Mouse (Mus musculus): ENCODE data around the gene Fgd1.

Gene Fgd1

DNA sequence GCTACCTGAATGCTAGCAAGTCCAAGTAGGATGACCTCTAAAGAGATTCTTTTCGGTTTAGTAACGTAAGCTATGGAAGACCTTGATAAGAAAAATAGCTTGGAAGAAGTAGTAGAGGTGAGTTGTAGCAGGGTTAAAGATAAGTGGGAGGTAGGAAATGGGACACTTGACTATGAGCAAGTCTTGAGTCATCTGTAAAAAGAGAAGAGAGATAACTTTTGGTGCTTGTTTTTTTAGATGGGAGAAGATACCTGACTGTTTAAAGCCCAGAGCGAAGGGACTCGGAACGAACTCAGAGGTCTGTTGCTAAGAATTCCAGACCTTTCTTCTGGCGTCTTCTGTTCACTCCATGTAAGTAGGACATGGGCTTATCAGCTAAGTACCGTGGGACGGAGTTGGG is at the start of gene Fgd1:
TSS of gene Fgd1 (plus strand) at position 301 of the 400 bp plus-strand sequence.
- DNase-seq (ENCODE audit: low read depth) = no peak

DNA sequence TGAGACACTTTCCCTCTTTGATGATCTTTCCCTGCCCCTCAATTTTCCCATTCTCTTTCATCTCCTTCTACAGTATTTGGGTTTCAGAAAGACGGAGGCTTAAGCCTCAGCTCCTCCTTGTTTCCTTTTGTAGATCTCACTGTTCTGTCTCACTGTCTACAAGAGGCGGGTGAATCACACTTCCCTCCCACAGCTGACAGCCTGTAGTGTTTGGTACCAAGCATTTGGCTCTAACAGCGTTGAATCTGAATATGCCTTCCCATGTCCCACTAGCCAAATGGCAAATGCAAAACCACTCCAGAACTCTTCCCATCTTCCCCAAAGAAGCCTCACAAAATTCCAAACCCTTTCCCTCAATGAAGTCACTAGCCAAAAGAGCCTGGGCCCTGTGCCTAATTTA is 49.2 kb upstream of the Fgd1 start:
- DNase-seq (ENCODE audit: low read depth) = no peak

DNA sequence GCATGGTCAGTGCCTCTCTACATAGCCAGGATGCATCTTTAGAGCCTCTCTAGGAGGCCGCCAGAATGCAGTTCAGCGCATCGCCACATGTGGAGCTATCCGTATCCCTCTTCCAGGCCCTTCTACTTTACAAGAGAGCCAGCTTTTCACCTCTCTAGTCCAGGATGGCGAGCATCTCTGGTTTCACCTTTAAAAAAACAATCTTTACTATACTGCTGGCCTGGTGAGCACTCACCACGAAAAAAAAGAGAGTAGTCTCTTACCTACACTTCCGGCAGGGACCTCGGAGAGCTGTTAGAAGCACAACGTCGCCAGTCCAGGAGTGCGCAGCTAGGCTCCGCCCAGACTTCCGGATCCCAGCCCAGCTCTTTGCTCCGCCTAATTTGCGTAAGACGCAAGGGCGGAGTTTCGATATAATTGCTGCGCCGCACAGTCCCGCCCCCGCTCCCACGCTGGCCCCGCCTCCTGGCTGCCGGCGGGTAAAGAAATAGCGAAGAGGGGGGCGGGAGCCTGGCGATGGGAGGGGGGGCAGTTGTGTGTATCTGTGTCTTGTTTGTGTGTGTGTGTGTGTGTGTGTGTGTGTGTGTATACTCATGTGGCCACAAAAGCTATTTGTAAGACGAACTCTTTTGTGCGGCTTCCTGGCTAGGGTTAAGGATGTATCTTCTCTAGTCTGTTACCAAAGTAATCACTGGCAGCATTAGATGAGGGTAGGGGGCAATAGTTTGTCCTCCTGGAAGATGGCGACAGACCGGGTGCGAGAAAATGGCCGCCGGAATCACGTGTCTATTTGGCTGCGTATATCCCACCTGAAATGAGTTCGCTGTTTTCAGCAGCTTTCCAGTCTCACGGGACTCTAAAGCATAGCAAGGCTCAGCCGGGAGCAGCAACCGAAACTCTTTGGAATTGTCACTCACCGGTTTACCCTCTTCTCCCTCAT is 28.7 kb upstream of the Fgd1 start, which contains the start of gene Gnl3l:
TSS of gene Gnl3l (minus strand) at position 385 of the 940 bp plus-strand sequence.
- DNase-seq (ENCODE audit: low read depth) = peak; percentile 70

DNA sequence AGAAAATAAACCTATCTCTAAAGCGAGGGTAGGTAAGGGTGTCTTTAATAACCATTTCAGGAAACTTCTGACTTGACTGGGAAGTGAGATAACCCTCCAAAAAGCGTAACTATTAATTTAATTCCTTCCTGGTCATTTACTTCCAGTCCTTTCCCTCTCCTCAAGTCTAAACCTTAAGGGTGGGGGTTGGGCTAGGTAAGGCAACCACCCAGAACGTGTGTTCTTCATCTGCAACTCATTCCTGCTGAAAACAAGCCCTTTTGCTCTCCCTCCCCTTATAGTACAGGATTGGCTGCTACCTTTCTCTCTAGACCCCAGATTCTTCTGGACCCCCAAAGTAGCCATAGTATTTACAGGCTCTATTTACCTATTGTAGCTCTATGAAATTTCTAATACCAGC is 28.1 kb upstream of the Fgd1 start:
- no peak for DNase-seq (ENCODE audit: low read depth)

DNA sequence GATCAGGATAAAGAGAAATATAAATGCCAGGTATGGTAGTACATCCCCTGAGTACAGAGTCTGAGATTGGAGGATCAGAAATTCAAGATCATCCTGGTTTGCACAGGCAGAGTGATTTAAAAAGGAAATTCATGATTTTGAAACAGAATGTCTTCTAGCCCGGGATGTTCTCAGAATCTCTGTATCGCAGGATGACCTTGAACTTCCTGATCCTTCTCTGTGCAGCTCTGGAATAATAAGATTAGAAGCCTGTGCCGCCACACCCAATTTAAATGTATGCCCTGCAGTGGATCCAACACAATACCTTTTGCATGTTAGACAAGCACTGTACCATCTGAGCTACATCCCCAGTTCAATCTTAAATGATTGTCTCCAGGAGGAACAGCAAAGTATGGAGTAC is 27.2 kb upstream of the Fgd1 start:
- no peak for DNase-seq (ENCODE audit: low read depth)

DNA sequence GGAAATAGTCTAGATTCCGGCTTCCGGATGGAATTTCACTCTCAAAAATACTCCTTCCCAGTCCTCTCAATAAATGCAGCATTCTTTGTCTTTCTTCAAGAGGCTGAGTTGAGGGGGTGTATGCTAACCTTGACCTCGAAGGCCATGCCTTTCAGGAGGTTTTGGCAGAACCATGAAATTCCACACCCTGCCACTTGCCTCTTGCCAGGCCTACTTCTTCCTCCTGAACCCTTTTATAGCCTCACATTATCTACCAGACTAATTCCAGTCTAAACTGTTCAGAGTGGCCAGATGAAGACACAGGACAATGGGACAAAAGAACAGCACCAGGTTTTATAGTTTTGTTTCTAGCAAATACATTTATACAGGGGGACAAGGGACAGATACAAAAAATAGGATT is 14.6 kb upstream of the Fgd1 start:
- no peak for DNase-seq (ENCODE audit: low read depth)

DNA sequence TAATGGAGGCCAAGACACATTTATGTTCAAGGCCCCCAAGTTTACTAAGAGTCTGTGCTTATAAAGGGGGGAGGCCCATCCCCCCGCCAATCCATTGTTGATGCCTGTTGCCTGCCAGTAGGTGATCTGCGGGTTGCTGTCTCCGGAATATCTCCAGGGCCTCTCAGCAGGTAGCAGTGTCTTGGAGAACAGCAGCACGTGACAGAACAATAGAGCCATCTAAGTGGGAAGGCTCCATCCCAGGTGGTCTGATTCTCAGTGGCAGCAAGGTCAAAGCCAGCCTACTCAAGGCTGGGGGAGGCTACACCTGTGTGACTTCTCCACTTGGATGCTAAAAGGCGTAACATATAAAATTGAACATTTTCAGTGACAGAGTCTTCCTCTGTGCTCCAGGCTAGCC is 4.7 kb upstream of the Fgd1 start:
- no peak for DNase-seq (ENCODE audit: low read depth)

DNA sequence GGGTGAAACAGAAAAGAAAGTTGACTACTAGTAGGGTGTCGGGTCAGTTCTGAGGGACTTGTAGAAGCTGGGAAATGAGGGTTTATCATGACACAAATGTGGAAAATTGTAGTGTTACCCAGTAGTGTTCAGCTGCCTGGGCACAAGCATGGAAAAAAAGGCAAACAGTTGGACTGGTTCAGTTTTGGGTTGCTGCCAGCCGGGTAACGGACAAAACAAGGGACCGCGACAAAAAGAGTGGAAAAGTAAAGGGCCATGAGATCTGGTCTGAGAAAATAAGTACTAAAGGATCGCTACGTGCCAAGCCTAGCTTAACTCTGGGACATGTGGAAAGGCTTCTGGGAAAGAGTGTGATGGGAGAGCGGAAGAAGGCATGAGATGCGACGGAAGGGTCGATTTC is 371 bp downstream of the Fgd1 start:
- no peak for DNase-seq (ENCODE audit: low read depth)

DNA sequence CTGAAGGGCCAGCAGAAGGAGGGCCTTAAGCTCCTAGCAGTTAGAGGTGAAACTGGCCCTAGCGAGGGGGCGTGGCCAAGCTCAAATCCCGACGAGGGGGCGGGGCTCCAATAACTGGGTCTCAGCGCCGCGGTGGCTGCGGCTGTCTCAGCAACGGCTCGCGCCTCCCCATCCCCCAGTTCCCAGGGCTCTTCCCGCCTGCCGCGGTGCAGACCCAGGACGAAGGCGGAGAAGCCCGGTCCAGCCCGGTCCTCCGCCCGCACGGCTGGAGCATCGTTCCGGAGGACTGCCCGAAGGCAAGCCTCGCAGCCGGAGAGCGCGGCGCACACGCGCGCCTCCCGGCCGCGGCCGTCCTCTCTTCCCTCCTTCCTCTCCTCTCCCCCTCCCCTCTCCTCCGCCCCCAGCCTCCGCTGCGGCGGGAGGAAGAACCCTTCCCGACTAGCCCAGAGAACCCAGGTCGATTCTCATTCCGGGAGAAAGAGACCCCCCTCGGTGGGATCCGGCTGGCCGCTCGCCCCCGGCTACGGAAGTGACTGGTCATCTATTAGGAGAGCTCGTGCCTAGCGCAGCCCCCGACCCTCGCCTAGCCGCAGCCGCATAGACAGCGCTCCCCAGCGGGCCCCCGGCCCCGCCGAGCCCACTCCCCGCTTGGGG is 954 bp downstream of the Fgd1 start:
- DNase-seq (ENCODE audit: low read depth) = no peak

DNA sequence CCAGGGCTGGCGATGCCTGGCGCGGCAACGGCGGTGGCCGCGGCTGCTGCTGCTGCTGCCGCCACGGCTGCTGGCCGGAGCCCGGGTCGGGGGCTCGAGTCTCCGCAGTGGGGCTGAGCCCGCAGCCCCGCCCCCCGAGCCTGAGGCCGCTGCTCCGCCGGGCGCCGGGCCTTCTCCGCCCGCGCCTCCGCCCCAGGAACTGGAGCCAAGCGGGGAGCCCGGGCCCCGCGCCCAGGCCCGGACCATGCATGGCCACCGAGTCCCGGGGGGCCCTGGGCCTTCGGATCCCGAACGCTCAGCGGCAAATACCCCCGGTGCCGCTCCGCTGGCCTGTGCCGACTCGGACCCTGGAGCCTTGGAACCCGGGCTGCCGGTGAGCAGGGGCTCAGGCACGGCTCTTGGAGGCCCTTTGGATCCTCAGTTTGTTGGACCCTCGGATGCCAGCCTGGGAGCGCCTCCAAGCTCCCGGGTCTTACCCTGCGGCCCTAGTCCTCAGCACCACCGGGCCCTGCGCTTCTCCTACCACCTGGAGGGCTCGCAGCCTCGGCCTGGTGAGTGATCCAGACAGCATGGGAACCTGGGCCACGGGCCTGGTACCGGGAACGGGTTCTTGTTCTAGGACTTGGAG is 1.6 kb downstream of the Fgd1 start:
- DNase-seq (ENCODE audit: low read depth) = no peak

DNA sequence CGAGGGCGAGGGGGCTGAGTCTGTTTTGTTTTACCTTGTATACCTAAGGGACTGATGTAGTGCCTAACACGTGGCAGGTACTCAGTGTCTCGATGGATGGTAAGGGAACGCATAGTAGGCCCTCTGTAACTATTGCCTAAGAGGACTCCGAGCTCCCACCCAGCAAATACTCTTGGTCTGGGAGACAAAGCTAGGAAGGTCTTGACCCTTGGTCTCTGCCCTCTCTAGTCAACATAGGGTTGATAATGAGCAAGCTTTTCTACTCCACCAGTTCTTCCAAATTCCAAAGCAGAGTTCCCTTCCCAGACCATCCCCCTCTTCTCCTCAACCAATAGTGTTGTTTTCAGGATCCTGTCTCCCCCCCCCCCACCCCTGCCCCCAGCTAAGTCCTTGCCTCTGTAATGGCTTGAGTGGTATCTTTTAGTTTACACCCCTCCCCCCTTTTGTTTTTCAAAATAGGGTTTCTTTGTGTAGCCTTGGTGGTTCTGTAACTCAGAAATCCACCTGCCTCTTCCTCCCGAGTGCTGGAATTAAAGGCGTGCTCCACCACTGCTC is 3.8 kb downstream of the Fgd1 start:
- no peak for DNase-seq (ENCODE audit: low read depth)

DNA sequence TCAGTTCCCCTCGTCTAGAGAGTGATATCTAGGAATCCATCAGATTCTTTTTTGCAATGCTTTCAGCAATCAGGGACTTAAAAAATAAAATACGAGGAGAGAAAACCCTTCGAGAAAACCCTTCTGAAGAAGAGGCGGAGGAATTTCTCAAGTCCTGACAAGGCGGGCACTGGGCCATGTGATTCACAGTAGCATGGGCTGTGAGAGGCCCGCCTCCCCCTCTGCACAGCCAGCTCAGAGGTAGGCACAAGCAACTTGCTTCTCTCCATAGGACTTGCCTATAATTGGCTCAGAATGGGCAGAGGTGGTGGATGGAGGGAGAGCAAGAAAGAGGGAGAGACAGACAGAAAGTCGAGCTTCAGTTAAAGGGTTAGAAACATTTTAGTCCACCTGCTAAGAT is 4.4 kb downstream of the Fgd1 start:
- no peak for DNase-seq (ENCODE audit: low read depth)

DNA sequence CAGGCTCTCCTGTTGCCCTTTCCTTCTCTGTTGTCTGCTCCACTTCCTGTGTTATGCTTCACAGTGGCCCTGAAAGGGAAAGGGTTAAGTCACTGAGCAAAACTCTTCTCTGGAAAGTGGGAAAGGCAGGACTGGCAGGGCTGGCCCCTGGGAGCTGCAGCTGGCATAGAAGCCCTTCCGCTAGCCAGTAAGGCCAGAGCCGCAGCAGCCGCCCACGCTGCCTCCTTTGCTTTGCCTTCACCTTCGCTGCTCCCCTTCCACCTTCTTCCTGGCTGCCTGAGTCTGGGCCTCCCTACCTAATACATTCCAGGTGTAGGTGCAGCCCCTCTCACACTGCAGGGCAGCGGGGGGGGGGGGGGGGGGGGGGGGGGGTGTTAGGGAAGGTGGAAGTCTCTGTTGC is 8.5 kb downstream of the Fgd1 start:
- DNase-seq (ENCODE audit: low read depth) = no peak

DNA sequence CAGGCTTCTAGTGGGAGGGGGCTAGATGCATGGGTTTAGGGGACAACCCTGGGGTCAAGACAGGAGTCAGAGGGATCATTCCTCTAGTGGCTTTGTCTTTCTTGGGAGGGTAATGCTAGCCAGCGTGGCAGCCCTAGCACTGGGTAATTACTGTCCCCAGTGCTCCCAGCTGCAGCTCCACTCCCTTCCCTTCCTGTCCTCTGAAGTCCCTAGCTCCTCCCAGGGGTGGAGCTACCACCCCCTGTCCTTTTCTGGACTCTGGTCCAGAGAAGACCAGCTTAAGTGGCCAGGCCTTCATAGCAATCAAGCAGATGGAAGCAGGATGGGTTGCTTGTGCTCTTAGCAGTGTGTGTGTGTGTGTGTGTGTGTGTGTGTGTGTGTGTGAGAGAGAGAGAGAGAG is 9.6 kb downstream of the Fgd1 start:
- no peak for DNase-seq (ENCODE audit: low read depth)

DNA sequence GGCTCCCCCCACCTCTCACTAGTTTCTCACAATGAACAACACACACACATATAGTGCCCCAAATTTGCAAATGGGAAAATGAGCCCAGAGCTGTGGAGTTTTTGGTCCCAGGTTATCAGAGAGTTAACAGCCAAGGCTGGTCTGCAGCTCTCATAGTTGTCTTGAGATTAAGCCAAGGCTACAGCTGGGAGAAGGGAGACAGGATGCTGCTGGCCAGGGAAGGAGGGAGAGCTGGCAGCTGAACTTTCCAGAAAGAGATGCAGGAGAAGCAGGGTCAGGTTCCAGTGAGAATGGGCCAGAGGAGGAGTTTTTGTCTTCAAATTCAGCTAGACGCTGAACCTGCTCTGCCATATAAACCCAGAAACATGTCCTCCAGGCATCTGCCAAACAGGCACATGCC is 13.4 kb downstream of the Fgd1 start:
- DNase-seq (ENCODE audit: low read depth) = no peak

DNA sequence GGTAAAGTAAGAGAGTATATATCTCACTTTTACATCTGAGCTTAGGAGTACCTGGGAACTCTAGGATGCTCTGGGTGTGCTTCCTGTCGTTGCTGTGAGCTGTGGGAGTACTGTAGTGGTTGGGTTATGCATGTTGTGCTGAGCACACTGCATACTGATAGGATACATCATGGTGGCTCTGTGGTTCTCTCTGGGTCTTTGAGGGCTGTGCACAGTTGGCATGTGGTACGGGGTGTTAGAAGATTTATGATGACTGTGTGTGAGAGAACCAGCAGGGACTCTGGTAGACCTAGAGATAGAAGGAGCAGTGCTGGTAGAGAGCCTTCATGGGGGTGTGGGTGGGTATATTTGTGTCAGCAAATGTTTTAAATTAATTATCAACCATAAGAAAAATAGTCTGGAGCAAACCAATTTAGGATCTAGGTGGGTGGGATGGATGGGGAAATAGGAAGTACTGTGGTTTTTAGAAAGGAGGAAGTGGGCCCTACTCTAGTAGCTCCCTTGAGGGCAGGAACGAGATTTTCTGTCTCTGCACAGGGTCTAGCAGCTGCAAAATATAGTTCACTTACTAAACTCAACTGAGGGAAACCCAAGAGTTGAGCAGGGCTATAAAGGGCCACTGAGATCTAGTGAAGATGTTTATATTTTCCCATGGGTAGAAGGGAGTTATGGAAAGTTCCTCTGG is 15.8 kb downstream of the Fgd1 start:
- DNase-seq (ENCODE audit: low read depth) = no peak

DNA sequence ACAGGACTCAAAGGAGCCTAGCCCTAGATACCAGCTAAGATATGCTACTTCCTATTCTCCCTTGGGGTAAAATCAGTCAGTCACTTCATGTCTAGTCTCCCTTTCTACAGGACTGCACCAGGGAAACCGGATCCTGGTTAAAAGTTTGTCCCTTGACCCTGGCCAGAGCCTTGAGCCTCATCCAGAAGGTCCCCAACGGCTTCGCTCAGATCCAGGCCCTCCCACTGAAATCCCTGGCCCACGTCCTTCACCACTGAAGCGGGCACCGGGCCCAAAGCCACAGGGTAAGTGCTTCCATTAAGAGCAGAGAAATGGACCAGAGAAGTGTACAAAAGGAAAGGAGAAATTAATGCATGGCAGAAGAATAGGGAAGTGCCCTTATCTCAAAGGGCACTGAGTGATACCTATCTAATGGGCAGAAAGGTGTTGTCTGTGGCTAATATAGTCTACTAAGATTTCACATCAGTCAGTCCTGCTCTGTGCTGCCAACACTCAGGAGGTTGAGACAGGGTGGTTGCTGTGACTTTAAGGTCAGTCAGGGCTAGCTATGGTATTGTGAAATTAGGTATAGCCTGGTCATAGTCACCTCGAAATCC is 20.2 kb downstream of the Fgd1 start:
- DNase-seq (ENCODE audit: low read depth) = no peak

DNA sequence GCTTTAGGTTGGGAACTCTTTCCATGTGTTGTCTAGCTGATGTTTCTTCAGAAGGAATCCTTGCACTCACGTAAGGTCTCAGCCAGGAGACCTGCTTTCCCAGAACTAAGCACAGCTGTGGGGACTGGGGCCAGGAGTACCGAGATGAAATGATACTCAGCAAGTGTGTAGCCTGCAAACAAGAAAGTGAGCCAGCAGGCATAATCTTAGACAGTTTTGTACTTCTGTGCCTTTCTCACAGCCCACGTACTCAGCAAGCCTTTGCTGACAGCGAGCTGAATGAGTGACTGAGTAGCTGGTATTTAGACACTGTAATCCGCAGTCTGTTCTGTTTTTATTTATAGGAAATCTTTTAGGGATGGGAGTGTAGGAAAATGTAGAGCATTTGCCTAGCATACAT is 21.9 kb downstream of the Fgd1 start:
- DNase-seq (ENCODE audit: low read depth) = no peak

DNA sequence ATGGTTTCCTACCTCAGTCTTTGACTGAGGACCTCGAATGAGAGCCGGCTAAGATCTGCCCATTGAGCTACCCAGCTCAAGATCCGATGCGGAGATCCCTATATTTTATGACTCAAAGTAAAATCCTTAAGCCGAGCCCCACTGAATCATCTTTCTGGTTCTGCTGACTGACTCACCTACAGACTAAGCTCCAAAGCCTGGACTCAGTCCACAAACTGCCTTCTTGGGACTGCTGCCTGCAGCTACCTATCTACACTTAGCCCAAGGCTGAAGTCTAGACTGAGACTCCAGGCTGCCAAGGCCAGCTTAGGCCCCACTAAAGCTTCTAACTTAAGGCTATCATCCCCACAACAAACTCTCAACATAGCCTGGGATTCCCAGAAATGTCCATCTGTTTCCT is 30.1 kb downstream of the Fgd1 start:
- no peak for DNase-seq (ENCODE audit: low read depth)

DNA sequence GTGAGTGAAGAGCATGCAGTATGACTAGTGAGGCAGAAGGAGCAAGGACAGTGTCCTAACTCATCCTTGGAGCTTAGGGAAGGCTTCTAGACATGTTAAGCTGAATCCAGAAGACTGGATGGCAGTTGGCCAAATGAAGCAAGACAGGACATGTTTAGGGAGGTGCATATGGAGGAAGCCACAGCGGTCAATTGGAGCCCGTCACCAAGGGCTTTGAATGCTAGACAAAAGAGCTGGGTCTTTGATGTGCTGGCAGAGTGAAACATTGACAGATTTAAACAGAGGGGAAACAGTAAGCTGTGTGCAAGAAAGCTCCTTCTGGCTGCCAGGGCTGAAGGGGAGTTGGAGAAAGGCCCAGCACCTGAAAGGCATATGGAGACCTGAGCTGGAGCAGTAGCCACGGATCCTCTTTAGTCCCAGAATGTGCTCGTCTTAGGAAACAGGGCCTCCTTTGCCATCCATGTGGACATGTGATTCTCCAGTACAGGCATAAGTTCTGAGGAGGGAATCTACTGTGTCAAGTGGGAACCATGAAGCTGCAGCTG is 31.1 kb downstream of the Fgd1 start:
- no peak for DNase-seq (ENCODE audit: low read depth)

DNA sequence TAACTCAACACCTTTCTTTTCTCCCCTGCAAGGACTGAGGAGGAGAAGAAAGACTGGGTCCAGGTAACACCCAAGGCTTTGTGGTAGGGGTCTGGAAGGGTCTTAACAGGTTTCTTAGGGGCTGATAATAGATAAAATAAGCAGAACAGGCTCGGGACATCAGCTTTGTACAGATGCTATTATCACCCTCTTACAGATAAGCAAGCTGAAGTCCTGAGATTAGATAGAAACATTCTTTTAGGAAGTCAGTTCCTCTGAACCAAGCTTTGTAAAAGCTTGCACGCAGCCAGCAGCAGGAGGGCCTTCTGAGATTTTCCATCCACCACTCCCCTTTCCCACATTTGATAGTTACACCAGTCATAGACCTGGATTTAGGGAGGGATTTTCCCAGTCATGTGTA is 39.6 kb downstream of the Fgd1 start:
- no peak for DNase-seq (ENCODE audit: low read depth)

Data from c-Kit-positive CD71-negative TER-119-negative erythroid progenitor cells, embryonic 14.5 days (primary cell).